Mouse (Mus musculus) adrenal gland, adult (tissue): ENCODE measurements around the gene Tnxb.
A peak's percentile ranks its signal among the peaks of the same experiment; 100 is the strongest.

ENCODE experiments used
- DNase-seq, 2 experiments: peaks; one replicate each; pipeline ENCODE4 v3.0.0; 2022 to 2023; ENCODE audit warnings: low spot score in 1 of 2; ENCODE audit not compliant: inconsistent age in 2 of 2

Tnxb gene

DNA sequence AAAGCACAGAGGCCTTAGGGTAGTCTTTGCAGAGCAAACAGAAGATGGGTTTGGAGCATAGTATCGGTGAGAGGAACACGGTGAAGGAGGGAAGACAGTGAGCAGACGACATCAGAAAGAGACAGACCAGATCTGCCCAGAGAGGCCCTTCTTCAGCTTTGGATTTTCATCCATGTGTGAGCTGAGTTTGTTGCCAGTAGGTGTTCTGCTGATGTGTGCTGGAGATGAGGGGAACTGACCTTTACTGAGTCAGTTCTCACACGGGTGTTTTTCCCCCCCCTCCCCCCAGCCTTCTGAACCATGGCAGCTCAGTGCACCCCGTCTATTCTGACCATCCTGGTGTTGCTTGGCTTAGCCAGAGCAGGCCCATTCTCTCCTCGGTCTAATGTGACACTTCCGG is at the start of gene Tnxb:
Gene Tnxb (plus strand): TSS at position 301 of the 400 bp plus-strand sequence.
- DNase-seq = no peak

DNA sequence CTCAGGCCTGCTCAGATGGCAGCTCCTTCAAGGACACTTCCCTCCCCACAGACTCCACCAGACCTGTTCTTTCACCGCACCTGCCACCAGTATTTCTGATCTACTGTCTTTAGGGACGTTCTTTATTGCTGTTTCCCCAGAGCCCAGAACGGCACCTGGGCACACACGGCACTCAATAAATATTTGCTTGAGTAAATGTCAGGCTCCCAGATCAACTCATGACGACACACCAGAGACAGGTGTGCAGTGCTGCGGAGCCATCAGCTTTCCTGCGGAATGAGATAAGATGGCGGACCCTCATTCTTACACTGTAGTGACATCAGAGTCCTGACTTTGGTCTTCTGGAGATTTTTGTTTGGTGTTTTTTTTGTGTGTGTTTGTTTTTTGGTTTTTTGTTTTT is 49.3 kb upstream of the Tnxb start:
- DNase-seq = no peak

DNA sequence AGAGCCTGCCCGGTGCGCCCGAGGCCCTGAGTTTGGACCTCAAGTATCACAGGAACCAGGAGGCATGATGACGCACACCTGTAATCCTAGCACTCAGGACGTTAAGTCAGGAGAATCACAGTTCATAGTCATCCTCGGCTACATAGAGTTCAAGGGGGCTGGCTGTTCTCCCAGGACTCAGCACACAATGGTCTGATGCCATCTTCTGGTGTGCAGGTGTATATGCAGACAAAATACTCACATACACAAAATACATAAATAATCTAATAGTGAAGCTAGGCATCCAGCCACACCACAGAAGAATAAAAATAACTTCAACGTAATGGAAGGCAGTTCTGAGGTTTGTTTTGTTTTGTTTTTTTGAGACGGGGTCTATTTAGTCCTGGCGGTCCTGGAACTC is 47.2 kb upstream of the Tnxb start:
- DNase-seq = no peak

DNA sequence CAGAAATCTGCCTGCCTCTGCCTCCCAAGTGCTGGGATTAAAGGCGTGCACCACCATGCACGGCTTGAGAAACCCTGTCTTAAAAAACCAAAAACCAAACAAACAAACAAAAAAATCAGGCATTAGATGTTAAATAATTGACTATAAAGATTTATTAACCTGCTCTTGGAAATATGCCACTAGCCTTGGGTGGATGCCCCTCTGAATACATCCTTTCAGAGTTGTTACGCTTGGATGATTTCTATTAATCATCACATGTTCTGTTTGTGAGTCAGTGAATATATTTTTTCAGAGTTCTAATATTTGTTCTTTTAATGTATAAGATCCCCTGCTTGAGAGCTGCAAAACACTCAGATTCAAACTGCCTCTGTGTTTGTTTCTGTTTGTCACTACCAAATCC is 45.4 kb upstream of the Tnxb start:
- DNase-seq = no peak

DNA sequence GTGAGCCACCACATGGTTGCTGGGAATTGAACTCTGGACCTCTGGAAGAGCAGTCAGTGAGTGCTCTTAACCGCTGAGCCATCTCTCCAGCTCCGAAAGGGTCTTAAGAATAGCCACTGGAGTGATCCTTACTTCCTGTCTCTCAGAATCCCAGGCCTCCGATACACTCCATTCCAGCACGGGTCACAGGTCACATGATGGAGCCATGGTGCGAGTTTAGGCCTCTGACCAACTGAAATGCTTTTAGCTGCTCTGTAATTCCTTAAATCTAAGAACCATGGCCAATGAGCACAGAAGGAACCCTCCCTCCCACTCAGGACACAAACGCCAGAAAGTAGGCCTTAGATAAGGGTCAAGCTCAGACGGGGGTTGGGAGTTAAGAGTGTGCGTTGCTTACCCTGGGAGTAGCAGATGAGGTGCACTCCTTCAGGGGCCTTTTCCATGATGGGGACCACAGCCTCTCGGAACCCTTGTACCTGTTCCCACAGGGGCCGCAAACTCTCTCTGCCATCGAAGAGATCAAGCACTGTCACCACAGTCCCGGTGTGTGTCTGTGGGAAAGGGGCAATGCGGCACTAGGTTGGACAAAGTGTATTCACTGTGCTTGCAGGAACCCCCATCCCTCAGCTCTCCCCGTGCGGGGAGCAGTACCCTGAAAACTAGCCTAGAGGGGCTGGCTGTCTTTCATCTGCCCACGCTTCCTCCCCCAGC is 44.1 kb upstream of the Tnxb start:
- no peak for DNase-seq

DNA sequence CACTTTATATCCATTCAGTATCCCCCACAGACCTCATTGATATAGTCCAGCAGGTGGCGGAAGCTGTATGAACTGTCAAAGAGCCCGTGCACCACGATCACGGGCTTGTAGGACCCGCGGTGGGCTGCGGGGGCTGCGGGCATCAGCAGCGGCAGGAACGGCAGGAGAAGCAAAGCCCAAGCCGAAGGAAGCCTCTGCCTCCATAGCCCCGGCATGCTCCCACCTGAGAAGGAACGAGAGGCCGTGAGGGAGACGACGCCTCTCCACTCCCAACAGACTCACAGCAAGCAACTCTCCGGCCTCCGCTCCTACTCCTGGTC is 43.6 kb upstream of the Tnxb start:
- no peak for DNase-seq

DNA sequence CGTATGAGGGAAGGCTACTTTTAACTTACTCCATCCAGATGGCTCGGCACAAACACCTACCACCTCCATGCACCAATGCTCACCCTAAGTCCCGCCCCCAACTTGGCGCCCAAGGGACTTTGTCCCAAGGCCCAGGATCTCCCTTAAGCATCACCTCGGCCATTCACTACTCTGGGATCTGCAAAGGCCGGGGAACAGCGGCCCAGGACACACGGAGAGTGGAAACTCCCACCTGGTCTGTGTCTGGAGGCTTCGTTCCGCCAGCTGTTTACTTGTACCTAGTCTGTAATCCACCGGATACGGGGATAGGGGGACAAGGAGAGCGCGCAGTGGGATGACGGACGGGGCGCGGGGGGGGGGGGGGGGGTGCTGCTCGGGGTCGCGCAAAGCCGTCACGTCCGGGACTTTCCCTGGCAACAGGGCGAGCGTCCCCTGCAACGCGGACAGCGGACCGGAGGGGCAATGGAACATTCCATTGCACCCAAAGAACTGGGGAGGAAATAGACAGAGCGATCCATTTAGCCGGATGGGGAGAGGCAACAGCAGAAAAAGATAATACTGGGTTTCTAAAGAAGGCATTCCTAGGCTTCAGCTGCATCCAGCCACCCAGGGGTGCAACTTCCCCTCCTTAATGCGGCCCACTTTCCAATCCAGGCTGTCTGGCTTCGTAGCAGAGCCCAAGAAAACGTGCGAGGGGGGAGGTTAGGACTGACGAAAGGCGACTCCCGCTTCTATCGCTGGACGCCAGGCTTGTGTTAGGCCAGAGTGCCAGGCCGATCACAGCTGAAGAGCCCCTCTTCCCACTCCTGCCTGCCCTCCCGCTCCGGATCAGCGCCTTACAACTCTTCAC is 43.0 kb upstream of the Tnxb start:
- peak; percentile 92 to 97 for DNase-seq

DNA sequence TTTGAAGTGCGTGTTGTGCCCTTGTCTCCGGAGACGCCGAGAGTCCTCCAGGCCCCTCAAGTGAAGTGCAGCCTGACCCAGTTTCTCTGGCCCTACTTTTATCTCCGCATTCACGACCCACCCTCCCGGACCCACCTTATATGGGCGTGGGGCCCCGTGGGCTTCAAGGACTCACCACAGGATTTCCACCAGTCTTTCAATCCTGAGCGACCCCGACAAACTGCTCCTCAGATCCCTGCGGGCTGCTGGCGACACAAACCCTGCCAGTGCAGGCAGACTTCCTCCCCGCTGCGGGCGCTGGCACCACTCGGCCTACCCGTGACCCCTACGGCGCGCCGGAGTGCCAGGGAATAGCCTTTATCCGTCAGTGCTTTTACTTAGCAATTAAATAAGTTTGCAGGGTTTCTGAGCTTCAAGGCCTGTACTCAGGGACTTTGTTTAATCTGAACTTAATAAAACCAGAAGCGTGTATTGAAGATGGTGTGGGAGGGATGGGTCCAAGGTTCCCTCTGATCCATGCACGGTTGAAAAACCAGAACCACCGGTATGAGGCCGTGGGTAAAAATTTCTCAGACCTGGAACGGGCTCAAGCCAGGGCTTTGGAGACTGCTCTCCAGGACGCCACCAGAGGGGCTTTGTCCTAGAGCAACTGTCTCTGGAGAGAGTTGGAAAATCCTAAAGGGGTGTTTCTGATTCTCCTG is 42.2 kb upstream of the Tnxb start, which contains the start of gene Ppt2:
Gene Ppt2 (minus strand): TSS at position 568 of the 701 bp plus-strand sequence.
- peak; percentile 75 to 93 for DNase-seq

DNA sequence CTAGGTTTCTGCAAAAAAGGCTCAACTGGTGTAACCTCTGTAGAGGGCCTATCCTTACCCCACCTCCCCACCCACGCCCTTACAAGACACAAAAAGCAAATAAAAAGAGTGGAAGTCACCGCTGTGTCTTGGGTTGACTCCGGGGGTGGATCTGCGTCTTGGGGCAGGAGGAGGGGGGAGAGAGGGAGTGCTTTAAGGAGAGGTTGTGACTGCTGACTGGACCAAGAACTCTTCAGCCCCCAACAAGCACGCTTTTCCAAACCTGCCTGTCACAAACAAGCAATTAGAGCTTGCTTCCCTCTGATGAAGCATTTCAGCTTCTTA is 41.7 kb upstream of the Tnxb start:
- peak in 1 of 2 experiments; percentile 34 for DNase-seq

DNA sequence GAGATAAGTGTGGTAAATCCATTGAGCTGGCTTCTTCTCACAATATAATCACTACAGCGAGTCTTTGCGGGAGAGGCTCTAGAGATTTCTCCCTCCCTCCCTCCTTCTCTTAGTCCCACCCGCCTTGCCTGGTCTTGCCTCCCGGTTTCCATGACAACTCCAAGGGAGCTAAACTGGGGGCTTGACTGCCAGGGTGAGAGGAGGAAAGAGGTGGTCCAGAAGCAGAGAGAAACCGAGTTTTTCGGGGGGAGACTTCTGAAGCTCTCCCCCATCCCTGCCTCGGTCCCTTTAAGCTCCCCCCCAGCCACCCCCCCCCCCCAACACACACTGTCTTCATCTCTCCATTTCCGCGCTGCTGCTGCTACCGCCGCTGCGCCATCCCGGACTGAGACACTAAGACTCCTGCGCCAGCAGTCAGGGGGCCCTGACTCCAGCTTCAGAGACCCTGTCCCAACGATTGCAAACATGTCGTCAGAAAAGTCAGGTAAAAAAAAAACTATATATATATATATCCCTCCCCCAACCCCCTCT is 41.0 kb upstream of the Tnxb start, which contains the start of gene Prrt1:
Gene Prrt1 (plus strand): TSS at position 313 of the 531 bp plus-strand sequence.
- DNase-seq = peak; percentile 39 to 70

DNA sequence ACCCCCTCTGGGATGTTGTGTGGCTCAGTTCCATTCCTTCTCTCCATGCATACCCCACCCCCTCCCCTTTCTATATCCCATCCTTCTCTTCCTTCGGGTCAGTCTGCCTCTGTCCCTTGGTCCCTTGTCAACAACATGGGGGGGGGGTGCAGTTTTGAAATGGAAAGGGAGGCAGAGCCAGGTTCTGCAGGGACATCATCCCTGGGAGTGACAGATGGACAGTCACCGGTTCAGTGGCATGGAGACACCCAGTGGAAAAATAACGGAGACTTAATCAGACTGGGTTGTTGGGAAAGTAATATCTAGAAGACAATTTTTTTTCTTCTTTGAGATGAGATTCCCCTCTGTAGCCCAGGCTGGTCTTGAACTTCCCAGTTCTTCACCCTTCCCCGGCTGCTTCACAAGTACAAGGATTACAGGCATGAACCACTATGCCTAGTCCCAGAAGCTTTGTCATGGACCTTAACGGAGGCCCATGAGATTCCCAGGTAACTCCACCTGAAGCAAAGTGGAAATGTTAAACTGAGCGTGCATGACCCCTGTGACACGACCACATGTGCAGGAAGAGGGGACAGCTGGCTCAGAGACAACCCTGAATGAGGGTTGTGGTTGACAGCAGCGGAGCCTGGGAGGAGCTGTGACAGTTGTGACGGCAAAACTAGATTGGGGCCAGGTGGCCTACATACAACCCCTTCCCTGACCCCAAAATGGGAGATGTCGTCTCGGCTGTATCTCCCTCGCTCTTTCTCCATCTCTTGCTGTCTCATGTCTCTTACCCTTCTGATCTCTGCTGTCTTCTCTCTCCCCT is 40.3 kb upstream of the Tnxb start:
- DNase-seq = peak in 1 of 2 experiments; percentile 33

DNA sequence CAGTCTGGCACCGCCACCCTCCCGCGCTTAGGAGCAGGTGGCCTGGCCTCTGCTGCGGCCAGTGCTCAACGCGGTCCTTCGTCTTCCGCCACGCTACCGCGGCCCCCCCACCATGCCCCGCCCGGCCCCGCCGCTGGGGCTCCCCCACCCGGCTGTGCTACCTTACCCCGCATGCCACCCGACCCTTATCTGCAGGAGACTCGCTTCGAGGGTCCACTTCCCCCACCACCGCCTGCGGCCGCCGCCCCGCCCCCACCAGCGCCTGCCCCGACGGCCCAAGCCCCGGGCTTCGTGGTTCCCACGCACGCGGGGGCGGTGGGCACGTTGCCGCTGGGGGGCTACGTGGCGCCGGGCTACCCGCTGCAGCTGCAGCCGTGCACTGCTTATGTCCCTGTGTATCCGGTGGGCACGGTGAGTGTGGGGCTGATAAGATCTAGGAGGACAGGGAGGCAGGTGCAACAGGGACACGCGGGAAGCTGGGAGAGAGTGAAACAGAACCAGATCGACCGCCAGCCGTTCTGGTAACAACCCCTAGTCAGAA is 39.5 kb upstream of the Tnxb start:
- DNase-seq = peak in 1 of 2 experiments; percentile 39

DNA sequence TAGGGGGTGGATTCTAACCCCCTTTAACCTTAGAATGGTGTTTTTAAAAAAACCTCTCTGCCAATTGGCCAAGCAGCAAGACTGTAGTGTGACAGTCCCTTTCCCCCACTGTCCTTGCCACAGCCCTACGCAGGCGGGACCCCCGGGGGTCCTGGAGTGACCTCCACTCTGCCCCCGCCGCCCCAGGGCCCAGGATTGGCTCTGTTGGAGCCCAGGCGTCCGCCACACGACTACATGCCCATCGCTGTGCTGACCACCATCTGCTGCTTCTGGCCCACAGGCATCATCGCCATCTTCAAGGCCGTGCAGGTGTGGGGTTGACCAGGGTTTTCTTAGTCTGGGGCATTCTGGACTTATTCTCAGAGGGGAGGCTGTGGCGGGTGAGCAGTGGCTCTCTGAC is 38.7 kb upstream of the Tnxb start:
- peak in 1 of 2 experiments; percentile 41 for DNase-seq

DNA sequence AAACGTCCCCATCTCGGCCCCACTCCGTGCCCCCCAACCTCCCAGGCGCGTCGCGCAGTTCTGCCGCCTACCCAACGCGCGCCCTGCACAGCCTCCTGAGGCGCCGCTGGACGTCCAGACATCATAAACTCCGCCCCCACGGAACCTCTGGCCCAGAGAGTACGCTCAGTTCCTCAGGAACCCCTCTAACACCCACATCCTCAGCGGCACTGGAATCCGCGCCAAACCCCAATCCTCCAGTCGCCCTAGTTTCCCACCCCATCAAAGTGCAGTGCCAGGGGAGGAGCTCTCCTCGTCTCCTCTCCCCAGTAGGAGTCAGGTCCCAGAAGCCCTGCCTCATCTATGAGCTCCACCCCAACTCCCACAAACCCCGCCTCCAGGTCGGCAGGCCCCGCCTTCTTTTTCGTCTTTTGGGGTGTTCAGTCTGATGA is 38.1 kb upstream of the Tnxb start:
- peak; percentile 90 to 94 for DNase-seq

DNA sequence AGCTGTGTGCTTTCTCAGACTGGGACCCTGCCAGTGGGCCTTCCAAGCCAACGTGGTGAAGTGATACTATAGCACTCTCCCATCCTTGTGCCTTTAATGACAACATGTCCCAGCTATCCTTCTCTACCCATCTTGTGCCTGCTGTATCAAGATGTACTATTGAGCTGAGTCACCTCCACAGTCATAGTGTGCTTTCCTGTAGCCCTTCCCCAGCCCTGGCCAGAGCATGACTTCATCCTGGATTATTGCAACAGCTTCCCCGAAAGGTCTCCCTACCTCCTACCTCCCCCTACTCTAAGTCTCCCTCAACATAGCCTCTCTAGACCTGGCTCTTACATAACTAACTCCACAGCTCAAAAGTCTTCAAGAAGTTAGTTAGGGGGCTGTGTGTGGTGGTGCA is 34.7 kb upstream of the Tnxb start:
- DNase-seq = peak in 1 of 2 experiments; percentile 71

DNA sequence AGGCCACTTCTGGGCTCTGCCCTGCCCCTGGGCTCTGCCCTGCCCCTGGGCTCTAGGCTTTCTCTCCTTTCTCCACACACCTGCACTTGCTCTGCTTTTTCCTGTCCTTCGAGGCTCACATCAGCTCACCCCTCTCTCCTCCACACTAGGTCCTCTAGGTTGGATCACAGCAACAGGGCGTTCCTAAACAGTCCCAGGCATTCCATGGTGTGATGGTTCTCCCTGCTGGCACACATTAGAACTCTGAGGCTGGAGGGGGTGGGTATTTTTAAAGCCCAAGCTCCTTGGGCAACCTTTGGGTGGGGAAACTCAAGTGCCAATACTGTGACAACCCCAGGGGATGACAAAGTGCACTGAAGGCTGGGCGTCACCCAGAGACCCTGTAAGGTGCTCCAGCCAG is 32.9 kb upstream of the Tnxb start:
- peak in 1 of 2 experiments; percentile 42 for DNase-seq

DNA sequence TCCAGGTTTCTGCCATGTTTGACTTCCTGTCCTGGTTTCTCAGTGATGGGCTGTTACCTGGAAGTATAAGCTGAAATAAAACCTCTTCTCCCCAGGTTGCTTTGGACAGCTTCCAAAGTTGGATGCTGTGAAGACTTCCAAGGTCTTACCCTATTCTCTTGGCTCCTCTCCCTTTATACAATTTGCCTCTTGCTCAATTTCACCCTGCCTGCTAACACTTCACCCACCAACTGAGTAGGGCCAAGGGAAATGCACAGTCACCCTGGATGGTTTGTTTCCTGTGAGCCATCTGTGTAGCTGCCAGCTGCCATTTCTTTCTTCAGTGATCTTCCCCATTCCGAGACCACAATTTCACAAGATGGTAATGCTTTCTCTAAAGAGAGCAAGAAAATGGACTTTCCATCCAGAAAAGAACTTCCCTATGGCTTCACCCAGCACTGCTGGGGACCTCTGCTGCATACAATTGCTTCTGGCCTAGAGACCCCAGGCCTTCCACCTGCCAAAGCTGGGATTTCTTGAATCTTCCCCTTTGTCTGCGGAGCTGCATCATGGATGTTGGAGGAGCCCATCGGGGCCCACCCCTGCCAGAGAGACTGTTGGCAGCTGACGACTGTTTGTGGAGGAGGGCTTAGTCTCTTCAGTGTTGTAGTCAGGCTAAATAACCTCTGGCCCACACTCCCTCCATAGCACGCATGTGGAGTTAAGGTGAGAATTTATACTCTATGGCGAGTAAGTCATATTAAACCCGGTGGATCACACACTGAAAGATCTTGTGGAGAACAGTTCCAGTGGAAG is 30.7 kb upstream of the Tnxb start:
- DNase-seq = peak in 1 of 2 experiments; percentile 68

DNA sequence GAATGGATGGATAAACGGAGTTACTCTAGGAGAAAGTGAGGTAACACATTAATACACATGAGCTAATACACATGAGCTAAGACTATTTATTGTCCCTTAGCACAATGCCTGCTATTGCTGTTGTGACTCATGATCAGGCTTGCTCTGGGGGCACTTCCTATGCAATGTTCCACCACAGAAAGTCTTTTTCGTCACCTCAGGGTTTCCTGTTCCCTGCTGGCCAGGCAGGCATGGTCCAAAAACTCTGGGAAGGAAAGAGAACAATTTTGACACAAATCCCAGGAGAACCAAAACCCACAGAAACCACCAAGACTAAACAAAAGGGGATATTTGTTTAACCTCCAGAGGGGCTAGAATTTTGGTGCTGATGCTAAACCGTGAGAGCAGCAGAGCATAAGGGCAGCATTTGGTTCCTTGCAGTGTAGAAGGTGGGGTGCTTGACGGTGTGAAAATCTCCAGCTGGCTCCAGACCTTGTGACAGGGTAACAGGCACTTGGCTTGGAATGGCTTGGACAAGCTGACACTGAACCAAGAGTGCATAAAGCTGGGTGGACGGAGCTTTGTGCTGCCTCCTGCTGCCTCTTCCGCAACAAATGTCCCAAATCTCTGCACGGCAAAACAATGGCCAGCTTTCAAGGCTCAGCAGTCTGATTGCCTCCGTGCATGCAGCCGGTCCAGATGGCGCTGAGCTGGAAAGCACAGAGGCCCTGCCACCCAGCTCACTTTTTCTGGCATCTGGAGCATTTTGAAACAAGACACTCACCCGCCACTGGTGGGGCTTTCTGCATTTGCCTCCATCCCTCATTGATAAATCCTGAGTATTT is 29.3 kb upstream of the Tnxb start:
- DNase-seq = peak; percentile 25 to 71

DNA sequence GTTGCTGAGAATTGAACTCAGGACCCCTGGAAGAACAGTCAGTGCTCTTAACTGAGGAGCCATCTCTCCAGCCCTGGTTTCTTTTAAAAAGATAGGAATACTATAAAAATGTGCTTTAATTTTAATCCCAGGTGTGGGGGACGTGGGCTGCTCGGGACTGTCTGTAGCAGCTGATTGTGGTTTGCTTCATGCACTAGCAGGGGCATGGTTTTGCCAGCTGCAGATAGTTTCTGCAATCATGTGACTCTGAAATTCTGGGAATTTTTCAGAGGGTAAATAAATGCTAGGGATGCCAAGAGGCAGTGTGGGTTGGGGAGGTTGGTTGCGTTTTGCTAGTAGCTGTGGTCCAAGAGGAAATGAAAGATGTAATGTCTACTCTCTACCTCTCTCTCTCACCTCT is 28.4 kb upstream of the Tnxb start:
- peak in 1 of 2 experiments; percentile 3 for DNase-seq
